Mouse (Mus musculus): ENCODE data around the gene Slc16a3.

Slc16a3 gene

DNA sequence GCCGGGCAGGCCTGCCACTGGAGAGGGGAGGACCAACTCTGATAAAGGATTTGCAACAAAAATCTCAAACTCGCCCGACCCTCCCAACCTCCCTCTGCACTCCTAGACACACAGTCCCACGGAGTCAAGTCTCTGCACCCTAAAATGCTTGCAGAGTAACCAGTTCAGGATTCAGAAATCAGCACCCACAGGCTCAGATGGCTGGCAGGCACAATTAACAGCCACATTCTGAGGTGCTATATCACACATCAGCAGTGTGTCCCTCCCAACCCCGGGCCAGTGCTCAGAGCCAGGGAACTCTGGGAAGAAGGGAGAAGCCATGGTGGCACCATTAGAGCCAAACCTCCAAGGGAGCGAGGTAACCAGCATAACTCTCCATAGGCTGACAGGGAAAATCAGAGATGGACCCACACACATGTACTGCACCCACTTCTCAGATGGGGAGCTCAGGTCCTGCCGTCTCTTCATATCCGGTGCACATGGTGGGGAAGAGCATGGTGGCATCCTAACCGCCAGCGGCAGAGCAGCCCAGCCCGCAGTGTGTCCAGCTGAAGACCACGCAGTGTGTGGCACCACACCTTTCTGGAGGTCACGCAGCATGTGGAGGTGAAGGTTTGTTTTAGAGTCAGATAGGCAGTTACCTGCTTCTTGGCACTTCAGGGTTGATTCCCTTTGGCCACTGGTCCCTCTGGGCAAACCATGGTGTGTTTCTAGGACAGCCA is 13.9 kb downstream of the Slc16a3 start:
- in situ Hi-C loops (cut with MboI; ENCODE audit: low pct_unique_long_range_greater_than_20kb in 1 of 2, low sequenced_read_pairs in 2 of 2, unreplicated experiment in 1 of 2): no loop called here

DNA sequence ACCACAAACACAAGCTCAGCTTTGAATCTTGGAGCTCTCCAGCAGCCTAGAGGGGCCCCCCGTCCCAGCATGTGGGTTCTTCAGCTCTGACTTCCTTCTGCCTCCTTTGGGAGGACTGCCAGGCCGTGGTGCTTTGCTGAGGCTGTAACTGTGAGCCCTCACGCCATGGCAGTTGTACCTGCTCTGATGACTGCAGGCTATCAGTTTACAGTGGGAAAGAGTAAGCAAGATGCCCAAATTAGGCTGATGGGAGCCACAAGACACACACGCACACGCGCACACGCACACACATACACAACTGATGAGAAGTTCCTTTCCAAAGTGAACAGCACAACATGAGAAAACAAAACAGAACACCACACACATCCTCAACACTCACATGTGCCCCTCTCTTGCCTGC is 14.6 kb downstream of the Slc16a3 start:
- in situ Hi-C loops (cut with MboI; ENCODE audit: low pct_unique_long_range_greater_than_20kb in 1 of 2, low sequenced_read_pairs in 2 of 2, unreplicated experiment in 1 of 2): no loop called here

DNA sequence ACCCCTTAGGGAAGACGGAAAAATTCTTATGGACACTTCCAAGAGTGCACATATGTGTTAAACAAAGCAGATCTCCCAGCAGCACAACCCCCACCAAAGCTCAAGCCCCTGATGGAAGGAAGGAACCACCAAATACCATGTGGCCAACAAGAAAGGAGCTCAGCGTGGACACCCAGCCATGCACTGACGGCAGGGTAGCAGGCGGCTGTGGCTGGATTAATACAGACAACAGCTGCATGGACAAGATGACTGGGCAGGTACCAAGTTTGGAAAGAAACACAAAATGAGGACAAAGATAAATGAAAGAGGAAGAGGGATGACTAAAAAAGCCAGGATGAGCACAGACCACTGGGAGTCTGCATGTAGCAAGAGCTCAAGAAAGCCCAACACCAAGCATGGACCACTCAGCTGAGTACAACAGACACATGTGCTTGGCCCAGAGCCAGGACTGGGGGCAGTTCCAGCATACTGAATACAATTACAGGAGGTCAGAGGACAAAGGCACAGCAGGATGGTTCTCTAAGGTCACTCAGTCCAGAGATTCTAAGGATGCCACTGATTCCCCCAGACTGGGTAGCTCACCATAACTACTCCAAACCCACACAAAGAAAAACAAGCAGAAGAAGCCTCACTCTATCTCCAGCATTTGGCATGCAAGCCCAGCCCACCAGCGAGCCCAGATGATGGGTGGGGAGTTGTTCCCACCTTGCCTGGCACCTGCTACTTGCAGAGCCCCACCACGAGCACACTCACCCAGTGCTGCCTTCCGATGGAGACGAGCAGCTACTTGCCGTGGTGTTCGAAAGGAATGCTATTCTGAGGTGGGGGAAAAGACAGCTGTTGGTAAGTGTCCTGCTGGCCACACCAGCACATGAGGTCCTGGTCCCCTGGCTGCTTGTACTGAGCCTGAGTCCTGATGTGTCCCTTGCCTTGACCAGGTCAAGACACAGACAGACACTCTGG is 16.2 kb downstream of the Slc16a3 start:
- in situ Hi-C loops (cut with MboI; ENCODE audit: low pct_unique_long_range_greater_than_20kb in 1 of 2, low sequenced_read_pairs in 2 of 2, unreplicated experiment in 1 of 2): no loop called here

DNA sequence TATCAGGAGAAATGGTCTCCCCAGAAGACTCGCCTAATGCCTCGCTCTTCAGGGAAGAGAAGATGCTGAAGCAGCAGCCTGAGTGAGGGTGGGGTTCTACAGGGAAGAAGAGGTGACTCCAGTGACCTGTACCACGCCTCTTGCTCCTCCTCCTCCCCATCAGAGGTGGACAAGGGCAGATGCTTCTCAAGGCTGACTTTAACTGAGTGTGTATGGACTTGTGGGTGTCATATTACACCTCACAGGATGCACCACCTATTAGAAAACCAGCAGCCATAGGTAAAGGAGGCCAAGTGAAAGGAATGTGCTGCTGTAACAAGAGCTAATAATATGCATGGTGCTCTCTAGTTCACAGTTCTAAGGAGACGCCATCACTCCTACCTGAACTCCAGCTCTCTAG is 17.3 kb downstream of the Slc16a3 start:
- in situ Hi-C loops (cut with MboI; ENCODE audit: low pct_unique_long_range_greater_than_20kb in 1 of 2, low sequenced_read_pairs in 2 of 2, unreplicated experiment in 1 of 2): no loop called here

DNA sequence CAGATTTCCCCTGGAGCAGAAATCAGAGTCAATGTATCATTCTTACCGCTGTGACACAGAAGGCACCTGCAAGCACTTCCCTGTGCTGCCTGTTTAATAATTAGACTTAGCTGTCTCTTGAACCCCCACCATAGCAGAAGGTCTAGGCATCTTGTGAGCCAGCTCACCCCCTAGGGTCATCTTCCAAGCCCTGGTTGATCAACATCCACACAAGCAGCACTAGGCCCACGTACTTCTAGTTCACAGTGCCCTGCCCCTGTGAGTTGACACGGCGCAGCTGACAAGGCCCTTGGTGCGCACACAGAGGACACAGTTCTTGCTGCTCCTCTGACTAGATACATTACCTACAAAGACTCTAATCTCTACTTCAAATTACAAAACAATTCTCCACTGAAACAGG is 21.5 kb downstream of the Slc16a3 start:
- in situ Hi-C loops (cut with MboI; ENCODE audit: low pct_unique_long_range_greater_than_20kb in 1 of 2, low sequenced_read_pairs in 2 of 2, unreplicated experiment in 1 of 2): no loop called here

DNA sequence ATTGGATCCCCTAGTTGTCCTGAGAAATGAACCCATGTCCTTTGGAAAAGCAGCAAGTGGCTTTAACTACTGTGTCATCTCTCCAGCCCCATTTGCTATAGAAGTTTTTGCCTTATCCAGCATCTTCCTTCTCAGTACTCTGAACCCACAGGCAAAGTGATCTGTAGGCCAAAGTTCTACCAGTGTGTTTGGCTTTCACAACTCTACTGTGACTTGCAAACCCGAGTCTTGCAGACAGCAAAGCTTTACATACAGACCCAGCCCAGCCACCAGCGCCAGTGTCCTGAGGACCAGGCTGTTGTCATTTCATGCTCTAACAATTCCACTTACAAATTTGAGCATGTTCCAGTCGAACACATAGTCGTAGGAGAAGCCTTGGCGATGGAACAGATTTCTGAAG is 23.0 kb downstream of the Slc16a3 start:
- in situ Hi-C loops (cut with MboI; ENCODE audit: low pct_unique_long_range_greater_than_20kb in 1 of 2, low sequenced_read_pairs in 2 of 2, unreplicated experiment in 1 of 2): no loop called here

DNA sequence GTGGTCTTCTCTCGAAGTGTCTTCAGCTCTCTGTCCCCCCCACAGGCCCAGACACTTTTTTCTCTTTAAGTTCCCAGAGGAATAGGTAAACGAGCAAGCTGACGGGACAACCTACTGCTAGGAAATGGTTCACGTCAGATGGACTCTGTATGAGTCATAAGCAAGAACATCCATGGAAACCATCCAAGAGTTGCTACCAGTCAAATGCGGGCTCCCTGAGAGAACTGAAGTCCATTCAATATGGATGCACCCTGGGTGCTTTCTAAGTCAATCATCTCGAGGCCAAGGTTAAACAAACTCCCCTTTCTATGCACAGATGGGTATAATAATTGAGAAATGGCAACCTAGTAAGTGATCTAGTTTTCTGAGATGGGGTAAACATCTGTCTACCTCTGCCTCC is 25.0 kb downstream of the Slc16a3 start:
- in situ Hi-C loops (cut with MboI; ENCODE audit: low pct_unique_long_range_greater_than_20kb in 1 of 2, low sequenced_read_pairs in 2 of 2, unreplicated experiment in 1 of 2): no loop called here

DNA sequence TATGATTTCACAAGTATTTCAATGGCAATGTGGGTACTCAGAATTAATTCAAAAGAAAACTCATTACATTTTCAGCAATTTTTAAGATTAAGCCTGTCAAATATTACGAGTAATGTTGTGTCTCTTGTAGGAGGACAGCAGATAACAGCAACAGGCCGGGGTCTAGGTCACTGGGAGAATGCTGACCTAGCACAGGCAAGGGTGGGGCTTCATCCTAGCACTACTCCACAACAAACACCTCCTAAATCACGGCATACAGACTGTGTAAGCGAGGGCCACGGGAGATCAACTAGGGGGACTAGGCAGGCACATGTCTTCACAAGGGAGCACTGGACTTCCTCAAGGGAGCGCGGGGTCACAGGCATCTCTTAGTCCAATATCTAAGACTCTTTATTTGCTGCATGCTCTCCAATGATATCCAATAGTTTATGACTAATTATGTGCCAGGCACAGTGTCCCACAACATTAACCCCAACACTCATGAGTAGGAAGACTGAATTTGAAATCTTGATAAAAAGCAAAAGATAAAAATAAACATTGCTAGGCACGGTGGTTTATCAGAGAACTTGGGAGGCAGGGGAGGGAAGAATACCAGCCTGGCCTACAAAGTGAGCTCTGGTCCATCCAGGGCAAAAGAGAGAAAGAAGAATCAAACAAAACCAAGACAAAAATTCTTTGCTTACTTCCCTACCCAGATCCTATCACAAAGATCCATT is 31.6 kb downstream of the Slc16a3 start:
- in situ Hi-C loops (cut with MboI; ENCODE audit: low pct_unique_long_range_greater_than_20kb in 1 of 2, low sequenced_read_pairs in 2 of 2, unreplicated experiment in 1 of 2): no loop called here

DNA sequence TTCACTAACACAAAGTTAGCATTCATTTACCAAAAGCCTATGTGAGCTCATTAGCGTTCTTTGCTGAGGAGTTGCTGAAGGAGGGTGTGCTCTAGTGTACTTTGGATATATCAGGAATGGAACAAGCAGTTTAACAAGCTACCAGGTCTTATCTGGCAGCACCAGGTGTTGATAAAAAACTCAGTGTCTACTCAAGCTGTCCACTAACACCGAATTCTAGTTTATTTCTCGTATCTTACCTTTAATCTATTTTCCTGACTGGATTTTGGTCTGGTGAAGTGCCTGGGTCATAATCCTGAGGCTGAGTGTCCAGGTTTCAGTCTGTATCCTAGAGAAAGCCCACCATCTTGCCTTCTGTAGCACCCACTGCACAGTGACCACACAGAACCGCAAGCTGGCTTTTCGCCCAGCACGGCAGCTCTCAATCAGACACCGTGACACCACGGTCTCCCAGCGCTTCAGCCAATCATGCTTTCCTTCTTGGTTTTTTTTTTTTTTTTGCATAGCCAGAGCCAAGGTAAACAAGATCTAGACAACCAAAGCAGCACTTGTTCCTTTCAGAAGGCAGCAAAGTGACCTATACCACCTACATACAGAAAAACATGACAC is 32.3 kb downstream of the Slc16a3 start:
- in situ Hi-C loops (cut with MboI; ENCODE audit: low pct_unique_long_range_greater_than_20kb in 1 of 2, low sequenced_read_pairs in 2 of 2, unreplicated experiment in 1 of 2): no loop called here

DNA sequence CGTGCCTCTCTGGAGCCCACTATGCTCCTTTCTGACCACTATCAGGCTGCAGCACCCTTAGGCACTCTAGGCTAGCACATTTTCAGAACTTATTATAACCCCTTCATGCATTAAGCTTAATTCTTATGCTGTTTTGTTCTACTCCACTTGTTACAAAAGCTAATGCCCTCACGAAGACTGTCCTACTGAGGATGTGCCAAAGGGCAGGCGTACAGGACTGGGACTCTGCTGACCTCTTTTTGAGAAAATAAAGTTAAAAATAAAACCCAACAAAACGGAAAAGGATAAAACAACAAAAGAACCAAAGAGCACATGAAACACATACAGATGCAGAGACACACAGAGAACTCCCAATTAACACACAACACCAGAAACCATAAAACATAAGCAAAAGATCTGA is 33.4 kb downstream of the Slc16a3 start:
- in situ Hi-C loops (cut with MboI; ENCODE audit: low pct_unique_long_range_greater_than_20kb in 1 of 2, low sequenced_read_pairs in 2 of 2, unreplicated experiment in 1 of 2): no loop called here

DNA sequence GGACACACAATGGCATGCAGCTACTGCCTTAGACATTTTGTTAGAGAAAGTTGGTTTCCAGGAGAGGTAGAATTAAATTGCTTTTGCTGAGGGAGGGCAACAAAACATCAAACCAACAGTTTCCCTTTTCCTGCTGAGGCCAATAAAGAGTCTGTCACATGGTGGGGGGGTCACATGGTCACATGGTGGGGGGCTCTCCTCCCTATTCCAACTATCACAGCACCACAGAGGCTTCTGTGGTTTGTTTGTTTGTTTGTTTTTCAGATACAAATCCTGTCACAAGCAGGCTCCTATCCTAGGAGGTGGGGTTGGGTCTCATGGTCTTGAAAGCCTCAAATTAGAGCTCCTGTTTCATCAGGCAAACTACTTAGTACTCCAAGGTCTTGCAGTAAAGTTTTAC is 34.2 kb downstream of the Slc16a3 start:
- in situ Hi-C loops (cut with MboI; ENCODE audit: low pct_unique_long_range_greater_than_20kb in 1 of 2, low sequenced_read_pairs in 2 of 2, unreplicated experiment in 1 of 2): no loop called here

DNA sequence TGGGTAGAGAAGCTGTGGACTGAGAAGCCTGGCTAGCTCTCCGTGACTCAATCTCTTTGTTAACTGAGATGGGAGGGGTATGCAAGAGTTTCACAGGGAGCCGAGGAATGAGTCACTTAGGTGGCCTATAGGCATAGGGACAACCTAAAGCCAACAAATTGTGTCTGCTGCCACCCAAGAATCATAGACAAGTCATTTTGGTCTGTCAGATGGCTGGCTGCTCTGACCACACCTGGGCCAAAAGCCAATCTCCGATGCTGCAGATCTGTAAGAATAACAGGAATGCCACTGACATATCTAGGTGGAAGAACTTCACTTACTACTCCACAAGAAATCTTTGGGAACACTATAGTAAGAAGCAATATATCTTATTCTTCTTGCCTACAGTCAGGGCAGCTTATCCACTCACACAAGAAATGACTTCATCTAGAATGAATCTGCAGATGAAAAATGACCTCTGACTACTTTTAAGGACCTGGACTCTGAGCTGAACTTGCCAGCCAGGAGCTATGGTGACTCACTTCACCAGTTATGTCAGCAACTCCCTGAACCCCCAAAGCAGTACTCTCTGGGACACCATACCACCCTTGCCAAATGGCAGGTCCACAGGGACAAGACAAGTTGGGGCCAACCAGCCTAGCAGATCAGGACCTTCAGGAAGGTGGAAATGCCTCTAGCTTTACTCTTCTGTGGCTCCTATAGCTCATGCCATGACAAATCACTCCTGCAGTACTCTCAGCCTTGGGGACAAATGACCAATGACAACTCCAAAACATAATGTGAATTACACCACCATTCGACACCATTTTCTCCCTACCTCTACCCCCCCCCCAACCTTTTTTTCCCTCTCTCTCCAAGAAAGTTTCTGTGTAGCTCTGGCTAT is 36.4 kb downstream of the Slc16a3 start:
- in situ Hi-C loops (cut with MboI; ENCODE audit: low pct_unique_long_range_greater_than_20kb in 1 of 2, low sequenced_read_pairs in 2 of 2, unreplicated experiment in 1 of 2): no loop called here

DNA sequence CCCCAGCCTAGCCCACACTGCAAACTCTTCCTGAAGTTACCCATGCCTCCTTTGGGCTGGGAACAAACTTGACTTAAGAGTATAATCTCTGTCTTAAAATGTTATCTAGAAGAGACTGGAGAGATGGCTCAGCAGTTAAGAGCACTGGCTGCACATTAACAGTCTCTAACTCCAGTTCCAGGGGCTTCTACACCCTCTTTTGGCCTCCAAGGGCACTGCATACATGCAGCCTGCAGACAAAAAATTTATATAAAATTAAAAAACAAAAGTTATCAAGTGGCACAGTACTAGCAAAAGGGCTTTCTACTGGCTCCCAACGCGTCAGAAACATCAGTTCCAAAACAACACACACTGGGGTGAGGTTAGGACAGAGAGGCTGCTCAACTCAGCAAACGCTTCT is 39.3 kb downstream of the Slc16a3 start:
- in situ Hi-C loops (cut with MboI; ENCODE audit: low pct_unique_long_range_greater_than_20kb in 1 of 2, low sequenced_read_pairs in 2 of 2, unreplicated experiment in 1 of 2): no loop called here

DNA sequence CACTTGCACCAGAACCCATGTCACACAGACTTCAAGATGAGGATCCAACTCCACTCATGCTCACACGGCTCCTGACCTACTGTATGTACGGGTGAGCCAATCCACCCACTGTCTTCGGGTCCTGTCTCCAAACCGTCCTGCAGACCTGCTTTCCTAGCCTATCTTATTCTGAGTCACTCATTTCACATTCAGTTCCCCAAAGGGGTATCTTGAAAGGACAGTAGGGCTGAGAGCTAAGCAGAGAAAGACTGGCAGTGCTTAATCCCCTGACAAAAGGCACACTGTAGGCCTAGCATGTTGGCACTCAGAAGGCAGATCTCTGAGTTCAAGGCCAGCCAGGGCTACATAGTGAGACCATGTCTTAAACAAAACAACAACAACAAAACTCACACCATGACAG is 40.1 kb downstream of the Slc16a3 start:
- in situ Hi-C loops (cut with MboI; ENCODE audit: low pct_unique_long_range_greater_than_20kb in 1 of 2, low sequenced_read_pairs in 2 of 2, unreplicated experiment in 1 of 2): no loop called here

DNA sequence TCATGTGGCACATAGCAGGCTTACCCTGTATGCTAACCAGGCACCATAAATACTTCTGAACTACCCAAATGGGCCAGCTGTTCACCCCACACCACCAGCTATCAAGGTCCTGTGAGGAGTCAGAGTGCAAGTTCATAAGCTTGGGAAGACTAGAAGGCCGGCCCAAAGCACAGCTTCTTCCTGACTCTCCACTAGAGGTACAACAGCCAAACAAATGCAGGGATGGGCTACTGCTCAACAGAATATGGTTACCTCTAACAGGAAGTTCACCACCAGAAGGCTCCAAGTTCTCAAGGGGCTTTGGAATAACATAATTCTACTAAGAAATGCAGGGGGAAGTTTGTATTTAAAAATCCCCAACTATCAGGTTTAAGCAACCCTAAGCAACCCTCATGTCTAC is 41.2 kb downstream of the Slc16a3 start:
- in situ Hi-C loops (cut with MboI; ENCODE audit: low pct_unique_long_range_greater_than_20kb in 1 of 2, low sequenced_read_pairs in 2 of 2, unreplicated experiment in 1 of 2): no loop called here

DNA sequence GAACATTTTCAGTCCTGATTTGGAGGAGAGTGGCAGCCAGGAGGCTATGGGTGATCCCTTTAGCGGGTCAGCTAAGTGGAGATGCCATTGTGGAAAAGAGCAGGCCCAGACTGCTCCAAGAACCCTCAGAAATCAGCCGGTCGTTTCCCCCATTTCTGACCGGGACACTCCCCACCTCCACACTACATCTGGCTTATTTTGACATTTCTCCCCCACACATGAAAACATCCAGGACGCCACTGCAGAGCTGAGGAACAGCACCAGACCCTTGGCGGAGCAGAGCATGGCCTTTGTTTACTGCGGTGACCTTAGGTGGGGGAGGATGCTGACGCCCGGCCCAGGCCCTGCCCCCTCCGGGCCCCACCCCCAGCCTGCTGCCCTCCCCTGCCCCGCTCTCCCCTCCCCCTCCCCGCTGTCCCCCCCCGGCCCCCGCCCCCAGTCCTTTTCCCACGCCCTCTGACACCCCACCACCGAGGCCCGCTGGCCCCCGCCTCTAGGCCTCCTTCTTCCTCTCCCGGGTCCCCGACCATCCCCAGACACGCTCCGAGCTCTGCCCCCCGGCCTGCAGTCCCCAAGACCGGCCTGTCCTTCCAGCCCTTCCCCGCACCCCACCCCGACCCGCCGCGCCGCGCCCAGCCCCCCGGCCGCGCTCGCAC is 42.0 kb downstream of the Slc16a3 start:
- in situ Hi-C loops (cut with MboI; ENCODE audit: low pct_unique_long_range_greater_than_20kb in 1 of 2, low sequenced_read_pairs in 2 of 2, unreplicated experiment in 1 of 2): no loop called here

DNA sequence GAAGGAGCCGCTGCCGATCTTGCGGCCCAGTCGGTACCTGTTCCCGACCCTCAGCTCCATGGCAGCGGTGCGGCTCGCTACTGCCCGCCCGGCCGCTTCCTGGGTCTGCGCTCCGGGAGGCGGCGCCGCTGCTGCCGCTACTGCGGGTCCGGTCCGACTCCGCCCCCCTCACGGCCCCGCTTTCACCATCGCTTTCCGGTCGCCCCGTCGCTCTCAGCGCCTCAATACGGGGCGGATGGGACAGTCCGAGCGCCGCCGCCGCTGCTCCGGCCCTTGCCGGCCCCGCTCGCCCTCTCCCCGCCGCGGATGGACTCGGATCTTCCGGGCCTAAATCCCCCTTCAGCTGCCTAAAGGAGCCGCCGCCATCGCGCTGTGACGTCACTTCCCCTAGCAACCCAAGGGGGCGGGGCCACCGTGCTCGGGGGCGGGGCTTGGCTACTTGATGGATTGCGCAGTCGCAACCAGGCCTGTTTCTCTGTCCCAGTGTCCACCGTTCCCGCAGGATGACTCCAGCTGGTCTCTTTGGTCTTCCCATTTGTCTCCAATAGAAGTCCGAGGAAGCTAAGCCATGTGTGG is 42.8 kb downstream of the Slc16a3 start, which contains the start of gene Csnk1d:
TSS of gene Csnk1d (minus strand) at position 380 of the 576 bp plus-strand sequence.
- in situ Hi-C loops (cut with MboI; ENCODE audit: low pct_unique_long_range_greater_than_20kb in 1 of 2, low sequenced_read_pairs in 2 of 2, unreplicated experiment in 1 of 2): no loop called here
